Mouse (Mus musculus) gastrocnemius, postnatal 14 days (tissue): ENCODE data around the gene Lrpap1. TPM values are rescaled to one million over a fixed set of nuclear protein-coding genes. Genes with fewer than 3 reads are reported as not detected.

Source experiments
- DNase-seq: peaks from one replicate; pipeline ENCODE4 v3.0.0; 2021; ENCODE audit warnings: mixed read lengths
- intact Hi-C: fragments of 180-260 bp; cut with DNase I; formaldehyde crosslinking; loops from one replicate; pipeline ENCODE4 v1.15.1; 2025; ENCODE audit warnings: low total_unique reads
- total RNA-seq, 2 experiments: library from RNA; stranded (reverse); gene quantifications; 2 replicates each; pipeline ENCODE4 v1.2.3; 2021

Gene Lrpap1
- total RNA-seq, 2 experiments from 2014 or later, result 33.0 to 36.7 TPM

- no peak for DNase-seq
- intact Hi-C loops, result no loop called here
These were observed 25.7 kb upstream of the Lrpap1 start for GRCm38 (mm10) chr5:35131237-35131636.

DNA sequence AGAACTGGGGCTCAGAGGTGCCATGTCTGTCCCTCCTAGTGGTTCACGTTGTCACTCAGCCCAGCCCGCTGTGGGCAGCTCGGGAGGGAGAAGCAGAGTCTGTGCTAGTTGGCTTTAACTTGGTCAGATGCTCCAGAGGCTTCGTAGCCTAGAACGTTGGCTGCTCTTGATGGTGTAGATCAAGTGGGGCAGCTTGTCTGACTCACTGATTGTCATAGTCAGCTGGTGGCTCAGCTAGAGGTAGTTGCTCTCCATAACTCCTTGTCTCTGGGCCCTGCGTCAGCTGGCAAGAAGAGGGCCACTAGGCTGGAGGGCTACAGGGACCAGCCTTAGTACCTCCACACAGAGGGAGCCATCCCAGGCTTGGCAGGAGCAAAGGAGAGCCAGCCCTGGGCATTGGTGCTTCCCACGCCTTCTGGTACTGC lies 24.2 kb upstream of the Lrpap1 start:
- no peak for DNase-seq
- intact Hi-C loops, result no loop called here

GRCm38 (mm10) chr5:35129208-35129607 lies 23.6 kb upstream of the Lrpap1 start:
- no peak for DNase-seq
- intact Hi-C loops, result no loop called here

GRCm38 (mm10) chr5:35120024-35120423 lies 14.5 kb upstream of the Lrpap1 start:
- intact Hi-C loops, result no loop called here
- no peak for DNase-seq

- DNase-seq, result no peak
- intact Hi-C loops, result no loop called here
These were observed 12.9 kb upstream of the Lrpap1 start for GRCm38 (mm10) chr5:35118418-35118817.

GRCm38 (mm10) chr5:35117633-35118032 lies 12.1 kb upstream of the Lrpap1 start:
- intact Hi-C loops, result no loop called here
- DNase-seq, result no peak

DNA sequence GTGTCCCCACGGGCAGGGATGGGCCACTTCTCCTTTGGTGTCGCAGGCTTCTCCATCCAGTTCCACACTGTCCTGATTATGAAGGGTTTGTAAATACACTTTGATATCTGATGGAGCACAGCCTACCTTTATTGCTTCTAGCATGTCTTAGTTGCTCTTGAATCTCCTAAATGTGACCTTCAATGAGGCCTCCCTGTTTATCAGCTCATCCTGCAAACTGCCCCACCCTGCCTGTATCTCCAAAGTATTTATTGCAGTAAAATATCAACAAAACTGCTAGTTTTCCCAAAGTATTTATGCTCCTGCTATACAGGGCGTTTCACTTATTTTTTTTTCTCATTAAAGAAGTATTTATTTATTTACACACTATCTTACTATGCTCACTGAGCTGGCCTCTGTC lies 10.4 kb upstream of the Lrpap1 start:
- intact Hi-C loops, result no loop called here
- no peak for DNase-seq

GRCm38 (mm10) chr5:35112444-35112843 lies 6.9 kb upstream of the Lrpap1 start:
- intact Hi-C loops, result no loop called here
- no peak for DNase-seq

DNA sequence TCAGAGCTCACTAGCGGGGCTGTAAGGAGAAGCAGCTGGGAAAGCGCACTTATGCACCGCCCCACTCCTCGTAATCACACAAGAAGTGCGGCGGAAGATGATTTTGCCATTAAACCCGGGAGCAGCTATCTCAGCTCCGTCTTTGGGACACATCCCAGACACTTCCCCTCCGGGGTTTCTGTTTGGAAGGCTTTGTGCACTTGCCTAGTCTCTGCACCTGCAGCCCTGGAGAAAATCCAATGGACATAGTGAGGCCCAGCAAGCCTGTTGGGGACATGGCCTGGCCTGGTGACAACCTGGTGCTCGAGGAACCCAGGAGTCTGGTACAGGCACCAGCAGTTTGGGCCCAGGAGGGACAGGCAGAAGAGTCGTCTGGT lies 344 bp upstream of the Lrpap1 start:
- peak; percentile 46 for DNase-seq
- intact Hi-C loops, result no loop called here

- intact Hi-C loops, result no loop called here
- no peak for DNase-seq
These were observed 1.2 kb downstream of the Lrpap1 start for GRCm38 (mm10) chr5:35104183-35104959.

DNA sequence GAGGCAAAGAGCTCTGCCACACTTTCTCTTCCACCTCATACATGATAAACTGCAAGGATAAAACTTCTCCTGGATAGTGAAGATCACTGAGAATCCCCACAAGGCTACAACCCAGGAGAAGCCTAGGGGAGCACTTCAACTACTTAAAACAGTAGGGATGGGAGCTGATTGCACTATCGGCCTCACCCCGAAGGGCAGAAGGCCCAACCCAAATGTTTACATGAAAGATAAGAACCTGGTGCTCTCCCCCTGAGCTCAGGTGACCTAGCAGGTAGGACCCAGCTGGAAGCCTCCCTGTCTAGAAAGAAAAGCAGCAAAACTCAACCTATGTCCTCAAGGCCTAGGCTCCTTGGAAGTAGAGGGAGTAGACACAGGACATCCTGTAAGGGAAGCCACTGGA lies 2.0 kb downstream of the Lrpap1 start:
- intact Hi-C loops, result no loop called here
- DNase-seq, result no peak

- no peak for DNase-seq
- intact Hi-C loops, result no loop called here
These were observed 2.5 kb downstream of the Lrpap1 start for GRCm38 (mm10) chr5:35103086-35103485.

- DNase-seq, result no peak
- intact Hi-C loops, result no loop called here
These were observed 13.9 kb downstream of the Lrpap1 start for GRCm38 (mm10) chr5:35091636-35092035.

- intact Hi-C loops, result loop anchor here (5.0 kb wide), 1 partner anchor 37 kb away; no protein-coding TSS in a partner anchor
- no peak for DNase-seq
These were observed 16.0 kb downstream of the Lrpap1 start for GRCm38 (mm10) chr5:35089614-35089963.

- intact Hi-C loops, result loop anchor here (5.0 kb wide), 1 partner anchor 37 kb away; no protein-coding TSS in a partner anchor
- DNase-seq, result peak; percentile 73
These were observed 16.6 kb downstream of the Lrpap1 start for GRCm38 (mm10) chr5:35088785-35089613.

GRCm38 (mm10) chr5:35084913-35085312 lies 20.7 kb downstream of the Lrpap1 start:
- DNase-seq, result no peak
- intact Hi-C loops, result loop anchor here (5.0 kb wide), 1 partner anchor 33 kb away; no protein-coding TSS in a partner anchor

DNA sequence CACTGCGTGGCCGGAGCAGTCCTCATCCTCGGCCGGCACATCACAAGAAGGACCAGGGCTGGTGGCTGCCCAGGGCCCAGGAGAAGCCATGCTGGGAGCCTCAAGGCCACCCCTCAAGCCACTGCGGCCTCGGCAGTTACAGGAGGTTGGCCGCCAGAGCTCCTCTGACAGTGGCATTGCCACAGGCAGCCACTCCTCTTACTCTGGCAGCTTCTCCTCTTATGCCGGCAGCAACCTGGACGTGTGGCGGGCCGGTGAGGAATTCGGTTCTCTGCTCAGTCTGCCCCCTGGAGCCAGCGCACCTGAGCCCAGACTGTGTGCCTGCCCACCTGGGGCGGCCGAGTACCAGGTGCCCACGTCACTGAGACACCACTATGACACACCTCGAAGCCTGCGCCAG lies 26.5 kb downstream of the Lrpap1 start:
- DNase-seq, result no peak
- intact Hi-C loops, result no loop called here

GRCm38 (mm10) chr5:35076369-35076768 lies 29.2 kb downstream of the Lrpap1 start:
- DNase-seq, result no peak
- intact Hi-C loops, result no loop called here

DNA sequence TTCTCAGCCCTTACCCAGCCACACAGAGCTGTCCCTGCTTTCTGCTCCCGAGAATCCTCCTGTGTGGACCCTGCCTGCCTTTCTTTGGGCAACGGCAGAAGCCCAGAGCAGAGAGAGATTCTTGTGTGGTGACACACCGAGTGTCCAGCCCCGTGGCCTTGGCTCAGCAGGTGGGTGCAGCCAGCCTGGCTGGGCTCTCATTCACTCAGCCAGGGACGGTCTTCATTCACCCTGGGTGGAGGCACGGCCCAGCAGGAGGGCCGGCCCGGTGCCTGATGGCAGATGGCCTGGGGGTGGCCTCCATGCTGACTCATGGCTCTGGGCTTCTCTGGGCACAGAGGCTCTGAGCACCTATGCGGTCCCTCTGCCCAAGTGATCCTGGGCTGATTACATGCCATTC lies 31.6 kb downstream of the Lrpap1 start:
- intact Hi-C loops, result no loop called here
- peak; percentile 83 for DNase-seq

GRCm38 (mm10) chr5:35073235-35073634 lies 32.3 kb downstream of the Lrpap1 start:
- no peak for DNase-seq
- intact Hi-C loops, result no loop called here

DNA sequence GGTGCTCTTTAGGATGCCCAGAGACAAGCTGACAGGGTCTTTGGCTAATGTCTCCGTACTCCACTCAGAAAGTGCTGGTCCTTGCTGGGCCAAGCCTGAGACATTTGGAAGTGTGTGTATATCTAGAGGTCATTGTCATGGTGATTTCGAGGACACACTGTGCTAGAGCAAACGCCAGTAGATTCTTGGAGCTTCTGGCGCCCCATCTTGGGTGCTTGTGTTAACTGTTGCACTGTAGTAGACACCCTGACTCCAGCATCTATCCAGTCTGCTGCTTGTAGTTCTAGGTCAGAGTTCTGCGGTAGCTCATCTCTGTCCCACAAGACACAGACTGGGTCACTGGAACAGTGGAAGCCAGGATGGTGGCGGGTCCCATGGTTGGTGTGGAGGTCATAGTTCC lies 33.7 kb downstream of the Lrpap1 start:
- DNase-seq, result no peak
- intact Hi-C loops, result no loop called here
